9 mouse cellular contexts compared by ENCODE assay signal in the genomic region with DNA sequence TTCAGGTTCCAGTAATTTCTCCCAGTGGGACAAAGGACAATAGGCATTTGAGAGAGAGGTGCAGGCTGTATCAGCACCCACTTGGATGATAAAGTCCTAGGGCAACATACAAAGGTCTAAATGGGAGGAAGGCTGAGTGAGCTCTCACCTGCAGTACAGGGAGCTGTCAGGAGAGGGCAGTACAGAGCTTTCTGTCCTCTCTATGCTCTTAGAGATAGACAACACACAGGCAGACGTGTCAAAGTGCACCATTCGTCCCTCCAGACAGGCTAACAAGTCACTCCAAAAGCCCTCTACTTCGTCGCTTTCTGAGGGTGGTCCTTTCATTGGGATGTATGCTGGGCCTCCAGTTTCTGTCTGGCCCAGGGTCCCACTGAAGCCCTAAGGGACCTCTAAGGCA.
DNase-seq lines count a peak whose midpoint lies in the region; ATAC-seq and TF ChIP-seq lines count a peak whose summit lies in the region.
"Had no signal": no experiment of that assay in that cellular context is flagged by ENCODE, and none has a peak within 500 bp of the region (broad histone marks: within the 10 kb centered on the region; RNA-seq: fewer than 3 reads in every experiment).

No protein-coding gene starts in this region.

- no peaks in the 10 kb centered on the region for H3K27me3 ChIP-seq in spleen, adult 2 months (ENCODE audit: control insufficient read depth, insufficient read depth, low read length)
- no peaks in the 10 kb centered on the region for H3K27me3 ChIP-seq in midbrain, embryonic 14.5 days (ENCODE audit: control insufficient read depth, insufficient read depth, low read length)
- H3K27me3 ChIP-seq: embryonic facial prominence, embryonic 15.5 days had no signal

- no peak overlapping the region for H3K4me2 ChIP-seq in midbrain, embryonic 14.5 days (ENCODE audit: low read length)
- H3K4me2 ChIP-seq: embryonic facial prominence, embryonic 15.5 days had no signal

- TF ChIP-seq CTCF in spleen, adult 2 months (IDR thresholded peaks at IDR 0.05; ENCODE audit: extremely low read depth, insufficient read depth, insufficient read length, insufficient replicate concordance), result peak; percentile 14; the same call in 1 of the 2 replicates

- DNase-seq in frontal cortex, postnatal 25 days (ENCODE audit: low spot score in 2 of 2), result peak; percentile 52 to 65
- DNase-seq in frontal cortex, postnatal 14 days (ENCODE audit: low spot score in 2 of 2), result no peak
- no peak for DNase-seq in spleen, adult 2 months (ENCODE audit: low read depth in 1 of 2, low spot score in 2 of 2)
- no peak for DNase-seq in spleen, adult 12 weeks (ENCODE audit: low spot score)
- peak; percentile 67 to 84 for DNase-seq in cerebellum, postnatal 14 days
- DNase-seq in induced T-regulatory cell, adult 2 months (ENCODE audit: low read depth), result peak; percentile 48
- peak; percentile 78 for DNase-seq in midbrain, embryonic 14.5 days
- peak; percentile 79 for DNase-seq in thymus, postnatal 4 days

- H3K4me3 ChIP-seq in spleen, adult 2 months (ENCODE audit: extremely low read depth, insufficient read depth, insufficient read length), result no peak overlapping the region
- no peak overlapping the region for H3K4me3 ChIP-seq in midbrain, embryonic 14.5 days (replicated peaks; ENCODE audit: low read depth, low read length)
- H3K4me3 ChIP-seq: embryonic facial prominence, embryonic 15.5 days had no signal

- no peaks in the 10 kb centered on the region for H3K4me1 ChIP-seq in spleen, adult 2 months (ENCODE audit: control insufficient read depth, insufficient read depth, insufficient read length)
- no peaks in the 10 kb centered on the region for H3K4me1 ChIP-seq in midbrain, embryonic 14.5 days (ENCODE audit: control insufficient read depth, insufficient read depth, low read length)
- H3K4me1 ChIP-seq: embryonic facial prominence, embryonic 15.5 days had no signal

- ATAC-seq in midbrain, embryonic 14.5 days (ENCODE audit: low FRiP score, low TSS enrichment), result no peak

- 48% methylated on average over 4 of the region's 4 CpGs for WGBS in spleen, adult 2 months
- 28% methylated on average over 4 of the region's 4 CpGs for WGBS in midbrain, embryonic 14.5 days

- TF ChIP-seq POLR2A in spleen, adult 2 months (IDR thresholded peaks at IDR 0.05; ENCODE audit: low read depth, low read length), result no peak

- H3K9me3 ChIP-seq in midbrain, embryonic 14.5 days (ENCODE audit: control insufficient read depth, low read length), result no peaks in the 10 kb centered on the region
- H3K9me3 ChIP-seq: embryonic facial prominence, embryonic 15.5 days had no signal

- H3K36me3 ChIP-seq in spleen, adult 2 months (ENCODE audit: control insufficient read depth, insufficient read depth, low read length), result no peaks in the 10 kb centered on the region
- H3K36me3 ChIP-seq in midbrain, embryonic 14.5 days (ENCODE audit: control insufficient read depth, insufficient read depth, low read length), result peaks cover 18% of the 10 kb centered on the region
- H3K36me3 ChIP-seq: embryonic facial prominence, embryonic 15.5 days had no signal

- no peak overlapping the region for H3K9ac ChIP-seq in midbrain, embryonic 14.5 days (replicated peaks; ENCODE audit: low read length)
- H3K9ac ChIP-seq: embryonic facial prominence, embryonic 15.5 days had no signal

- H3K27ac ChIP-seq in spleen, adult 2 months (ENCODE audit: insufficient read depth, low read length), result no peak overlapping the region
- H3K27ac ChIP-seq in midbrain, embryonic 14.5 days (replicated peaks; ENCODE audit: low read depth, low read length), result no peak overlapping the region
- H3K27ac ChIP-seq: embryonic facial prominence, embryonic 15.5 days had no signal

Comparison
In these comparisons a context has a peak if more than half of its experiments do, and no peak if none do; other contexts are left out.
1. DNase-seq: peak in frontal cortex, postnatal 25 days (2 of 2), cerebellum, postnatal 14 days (2 of 2), induced T-regulatory cell, adult 2 months (single experiment), midbrain, embryonic 14.5 days (single experiment) and thymus, postnatal 4 days (single experiment); none in frontal cortex, postnatal 14 days (0 of 2), spleen, adult 2 months (0 of 2) and spleen, adult 12 weeks (single experiment).